Mouse (Mus musculus) activated CD4-positive, CD25-positive, alpha-beta regulatory T cell, adult 4 months (primary cell): Measurements from ENCODE around the gene P3h2. TPM values are rescaled to one million over a fixed set of nuclear protein-coding genes. Genes with fewer than 3 reads are reported as not detected.

Experiments used
- ATAC-seq: one replicate; pipeline ENCODE4 v1.8.0; 2017
- polyA plus RNA-seq, 2 experiments: library from polyadenylated mRNA; unstranded; fragments of 100-300 nt; shearing (Covaris generic); gene quantifications; one replicate each; pipeline ENCODE4 v1.2.1; 2017

P3h2 gene
- polyA plus RNA-seq, result 1 to 10 TPM in 1 of 2 experiments, not detected in 1; 1.6 TPM

DNA sequence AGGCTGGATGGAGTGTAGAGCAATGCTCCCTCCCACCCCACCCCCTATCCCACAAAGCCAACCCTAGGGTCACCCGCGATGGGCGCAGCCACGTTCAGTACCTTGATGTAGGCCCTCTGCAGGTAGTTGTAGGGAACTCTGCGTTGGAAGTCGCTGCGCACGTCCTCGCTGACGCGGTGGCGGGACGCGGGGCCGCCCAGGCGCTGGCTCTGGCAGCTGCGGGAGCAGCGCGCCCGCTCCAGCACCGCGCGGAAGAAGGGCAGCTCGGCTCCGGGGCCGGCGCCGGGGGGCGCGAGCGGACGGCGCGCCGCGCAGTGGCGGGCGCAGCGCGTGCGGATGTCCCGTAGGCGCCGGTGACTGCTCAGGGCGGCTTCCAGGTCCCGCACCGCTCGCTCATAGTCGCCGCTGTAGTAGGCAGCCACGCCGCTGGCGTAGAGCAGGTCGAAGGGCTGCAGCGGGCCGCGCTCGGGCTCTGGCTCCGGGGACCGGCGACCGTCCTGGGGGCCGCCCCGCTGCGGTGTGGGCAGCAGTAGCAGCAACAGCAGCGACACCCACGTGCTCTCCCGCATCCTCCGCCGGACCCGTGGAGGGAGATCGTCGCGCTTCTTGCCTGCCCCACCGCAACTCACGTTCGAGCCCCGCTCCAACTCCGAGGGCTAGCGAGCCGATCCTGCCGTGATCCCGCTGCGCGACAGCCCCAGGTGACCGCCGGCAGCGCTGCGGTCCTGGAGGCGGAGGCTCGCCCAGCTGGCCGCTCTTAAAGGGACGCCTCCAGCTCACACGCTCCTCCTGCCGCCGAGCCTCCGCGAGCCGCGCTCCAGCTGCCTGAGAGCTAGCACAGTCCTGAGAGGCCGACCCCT, at the start of gene P3h2:
Gene P3h2, minus strand, starts transcription at position 670 of the 860 bp plus-strand sequence.
- ATAC-seq, result no peak

DNA sequence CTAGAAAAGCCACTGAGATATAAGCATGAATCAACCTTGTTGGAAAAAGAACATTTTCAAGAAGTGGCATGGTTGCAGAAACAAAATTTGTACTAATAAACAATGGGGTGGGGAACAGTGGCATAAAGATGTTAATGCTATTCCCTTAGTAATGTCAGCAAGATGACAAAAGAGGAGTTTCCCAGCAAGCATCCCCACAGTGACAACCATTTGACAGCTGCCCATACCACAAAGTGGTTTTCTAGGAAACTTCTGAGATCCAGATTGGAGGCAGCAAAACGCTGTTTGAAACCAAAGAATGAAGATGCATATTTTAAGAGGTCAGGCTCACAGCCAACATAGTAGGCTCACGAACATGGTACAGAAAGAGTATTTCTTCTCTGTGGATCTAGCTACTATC, 46.7 kb upstream of the P3h2 start:
- no peak for ATAC-seq

DNA sequence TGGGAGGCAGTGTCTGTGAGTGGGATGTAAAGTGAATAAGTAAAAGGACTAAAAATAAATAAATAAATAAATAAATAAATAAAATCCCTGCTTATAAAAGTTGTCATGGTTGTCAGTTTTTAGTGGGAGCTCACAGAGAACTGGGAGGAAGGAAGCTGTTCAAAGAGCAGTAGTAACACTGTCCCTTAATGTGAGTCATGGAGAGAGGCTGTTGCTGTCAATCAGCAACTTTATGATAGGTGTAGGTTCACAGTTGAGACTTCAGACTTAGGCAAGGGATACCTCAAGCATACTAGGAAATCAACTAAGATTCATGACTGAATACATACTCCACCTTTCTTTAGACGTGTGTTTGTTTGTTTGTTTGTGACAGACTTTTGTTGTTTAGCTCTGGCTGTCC, 45.4 kb upstream of the P3h2 start:
- ATAC-seq, result no peak

DNA sequence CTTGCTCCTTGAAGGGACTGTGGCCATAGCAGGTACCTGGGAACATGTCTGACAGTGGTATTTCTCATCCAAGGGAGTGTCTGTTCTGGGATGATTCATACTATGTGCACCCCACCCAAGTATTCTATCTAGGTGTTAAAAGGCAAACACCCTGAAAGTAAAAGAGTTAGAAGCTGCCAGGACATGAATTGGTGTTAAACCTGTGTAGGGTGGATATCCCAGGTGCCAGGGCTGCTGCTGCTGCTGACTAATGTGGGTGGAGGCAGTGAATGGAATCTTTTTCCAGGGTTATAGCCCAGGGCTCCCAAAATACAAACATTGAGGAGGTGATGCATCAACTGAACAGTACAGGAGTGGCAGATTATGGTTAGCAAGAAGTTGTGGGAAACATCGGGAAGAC, 41.3 kb upstream of the P3h2 start:
- no peak for ATAC-seq

DNA sequence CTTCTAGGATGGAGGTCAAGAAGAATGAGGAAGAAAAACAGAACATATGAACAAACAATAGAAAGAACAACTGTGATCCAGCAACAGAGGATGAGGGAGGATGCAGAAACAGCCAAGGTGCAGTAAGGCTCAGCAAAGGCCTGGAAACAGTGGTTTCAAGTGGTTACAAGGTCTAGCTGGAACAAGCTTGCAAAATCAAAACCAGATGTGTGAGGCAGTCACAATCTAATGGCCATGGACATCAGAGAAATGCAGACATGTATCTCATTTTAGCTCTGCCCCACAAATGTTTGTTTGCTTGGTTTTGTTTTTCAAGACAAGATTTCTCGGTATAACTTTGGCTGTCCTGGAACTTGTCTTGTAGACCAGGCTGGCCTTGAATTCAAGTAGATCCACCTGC, 25.5 kb upstream of the P3h2 start:
- ATAC-seq, result no peak

DNA sequence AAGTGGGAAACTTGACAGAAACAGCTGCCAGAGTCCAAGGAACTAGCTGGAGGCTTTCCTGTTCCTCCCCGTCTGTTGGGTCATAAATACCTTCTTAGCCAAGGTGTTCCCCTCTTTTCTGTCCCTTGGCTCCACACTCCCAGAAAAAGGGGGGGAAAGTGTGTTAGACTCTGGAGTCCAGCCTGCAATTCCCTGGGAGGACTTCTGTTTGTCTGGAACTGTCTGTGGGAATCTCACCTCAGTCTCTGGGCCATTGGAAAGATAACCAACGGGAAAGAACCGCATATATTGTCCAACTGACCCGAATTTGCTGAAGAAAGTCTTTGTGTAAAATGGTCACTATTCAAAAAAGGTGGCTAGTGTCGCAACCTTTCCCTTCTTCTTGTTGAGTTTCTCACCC, 1.0 kb upstream of the P3h2 start:
- ATAC-seq, result no peak

DNA sequence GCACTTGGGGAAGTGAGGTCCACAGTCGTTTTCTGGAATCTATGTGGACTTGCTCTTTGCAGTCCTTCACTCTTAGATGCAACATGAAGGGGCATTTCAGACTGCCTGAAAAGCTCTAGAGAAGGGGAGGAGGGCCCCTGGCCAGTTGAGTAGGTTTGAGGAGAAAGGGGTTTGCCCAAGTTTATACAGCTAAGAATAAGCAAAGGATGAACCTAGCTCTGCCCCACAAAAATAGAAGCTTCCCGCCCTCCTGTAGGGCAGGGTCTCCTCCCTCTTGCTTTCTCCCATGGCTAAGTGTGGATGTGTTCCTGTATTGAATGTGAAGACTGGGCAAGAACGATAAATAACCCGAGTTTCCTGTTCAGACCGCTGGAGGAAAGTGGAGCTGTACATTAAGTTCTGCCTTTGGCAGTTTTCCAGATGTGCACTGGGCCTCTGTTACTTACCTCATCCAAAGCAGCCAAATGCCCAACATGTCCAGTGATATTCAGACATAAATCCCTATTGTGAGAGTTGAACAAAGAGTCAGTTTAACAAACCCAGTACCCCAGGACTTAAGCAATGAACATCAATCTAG, 545 bp upstream of the P3h2 start:
- ATAC-seq, result no peak

DNA sequence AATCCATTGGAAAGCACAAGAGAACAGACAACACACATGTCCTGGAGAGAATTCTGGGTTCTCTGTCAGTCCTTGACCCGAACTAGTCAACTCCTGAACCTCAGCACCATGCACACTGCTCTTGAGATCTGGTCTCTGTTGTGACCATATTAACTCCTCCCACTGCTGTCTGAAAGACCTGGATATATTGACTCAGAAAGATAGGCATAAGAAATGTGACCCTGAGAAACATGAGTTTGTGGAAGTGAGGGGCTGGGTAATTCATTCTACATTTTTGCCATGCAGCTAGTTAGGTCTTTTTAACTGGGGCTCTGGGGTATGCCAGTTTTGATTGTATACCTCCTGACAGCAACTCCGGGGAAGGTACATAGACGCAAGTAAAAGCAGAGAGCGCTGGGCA, 1.3 kb downstream of the P3h2 start:
- no peak for ATAC-seq

DNA sequence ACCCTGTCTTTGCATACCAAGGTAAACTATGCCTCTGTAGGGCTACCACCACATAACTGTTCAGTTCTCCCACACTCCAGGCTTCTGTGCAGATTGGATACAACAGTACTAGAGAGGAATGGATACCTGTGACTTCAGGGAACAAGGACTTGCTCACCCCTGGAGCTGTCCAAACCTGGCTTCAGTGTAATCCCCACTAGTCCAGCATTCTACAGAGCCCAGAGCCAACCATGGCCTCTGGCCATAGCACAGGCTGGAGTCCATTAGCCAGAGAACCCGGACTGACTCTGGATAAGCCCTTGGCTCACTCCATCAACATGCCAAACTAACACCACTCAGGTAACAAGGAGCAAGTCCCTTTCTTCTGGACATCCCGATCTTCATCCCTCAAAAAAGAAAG, 2.7 kb downstream of the P3h2 start:
- no peak for ATAC-seq

DNA sequence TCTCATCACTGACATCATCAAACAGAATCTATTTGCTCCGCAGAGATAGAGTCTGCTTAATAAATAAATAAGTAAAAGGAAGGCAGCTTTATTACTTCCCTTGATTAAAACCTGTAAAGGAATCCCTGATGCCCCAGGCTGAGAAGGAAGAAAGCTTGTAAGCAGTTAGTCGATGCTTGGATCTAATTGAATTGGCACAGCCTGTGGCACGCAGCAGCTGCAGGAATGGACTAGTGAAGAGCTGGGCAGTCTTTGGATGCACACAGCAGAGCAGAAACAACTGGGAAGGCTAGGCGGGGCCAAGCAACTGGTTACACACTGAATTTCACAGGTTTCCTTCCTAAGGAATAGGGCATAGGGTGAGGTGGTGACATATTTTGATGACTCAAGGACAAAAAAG, 5.4 kb downstream of the P3h2 start:
- ATAC-seq, result no peak

DNA sequence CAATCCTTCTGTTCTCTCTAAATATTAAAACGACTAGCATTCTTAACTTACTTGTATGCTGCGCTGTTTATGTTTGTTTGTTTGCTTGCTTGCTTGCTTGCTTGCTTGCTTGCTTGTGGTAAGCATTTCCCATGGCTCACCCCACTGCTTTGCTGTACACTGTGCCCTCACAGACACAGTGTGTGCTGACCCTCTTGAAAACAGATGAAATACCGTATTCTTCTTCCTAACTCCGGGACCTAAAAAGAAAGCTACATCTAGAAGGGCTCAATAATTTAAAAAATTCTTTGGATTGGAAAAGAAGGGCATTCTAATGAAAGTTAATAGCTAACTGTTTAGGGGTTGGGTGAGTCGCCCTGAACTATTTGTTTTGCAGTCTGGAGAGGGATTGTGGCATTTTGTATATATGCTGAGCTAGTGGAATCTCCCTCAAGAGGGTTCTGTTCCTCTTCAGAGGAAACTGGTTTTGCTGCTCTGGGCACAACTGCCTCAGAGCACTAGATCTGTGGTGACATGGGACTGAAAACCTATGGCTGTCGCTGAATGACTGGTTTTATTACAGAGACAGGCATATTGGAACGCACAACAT, 9.8 kb downstream of the P3h2 start:
- no peak for ATAC-seq

DNA sequence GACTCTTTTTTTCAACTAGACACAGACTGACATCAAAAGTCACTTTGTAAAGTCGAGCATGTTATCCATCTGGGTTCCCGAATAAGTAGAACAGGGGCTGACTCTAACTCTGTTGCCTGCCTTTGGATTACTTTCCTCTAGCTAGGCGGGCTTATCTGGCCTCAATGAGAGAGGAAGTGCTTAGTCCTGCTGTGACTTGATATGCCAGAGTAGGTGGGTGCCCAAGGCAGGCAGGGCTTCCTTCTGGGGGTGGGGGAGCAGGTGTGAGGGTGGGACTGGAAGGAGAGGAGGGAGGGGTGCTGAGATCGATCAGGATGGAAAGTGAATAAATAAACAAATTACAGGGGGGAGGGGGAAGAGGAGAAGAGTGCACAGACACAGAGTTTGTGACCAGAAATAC, 11.7 kb downstream of the P3h2 start:
- ATAC-seq, result no peak

DNA sequence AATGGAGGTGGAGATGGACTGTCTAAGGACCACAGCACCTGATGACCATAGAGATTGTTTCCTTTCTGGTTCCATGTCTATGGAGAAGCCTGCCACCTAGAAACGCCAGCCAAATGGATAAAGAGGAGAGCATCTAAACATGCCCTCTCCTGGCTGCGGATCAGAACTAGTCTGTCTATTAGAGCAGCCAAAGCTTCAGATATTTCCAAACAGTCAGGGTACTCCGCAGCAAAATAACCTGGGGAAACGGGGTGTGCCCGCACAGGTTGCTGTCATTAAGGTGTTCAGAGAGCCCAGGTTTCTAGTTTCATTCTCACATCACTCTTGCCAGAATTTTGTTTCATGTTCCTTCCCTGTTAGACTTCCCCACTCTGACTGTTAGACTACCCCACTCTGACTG, 16.6 kb downstream of the P3h2 start:
- no peak for ATAC-seq

DNA sequence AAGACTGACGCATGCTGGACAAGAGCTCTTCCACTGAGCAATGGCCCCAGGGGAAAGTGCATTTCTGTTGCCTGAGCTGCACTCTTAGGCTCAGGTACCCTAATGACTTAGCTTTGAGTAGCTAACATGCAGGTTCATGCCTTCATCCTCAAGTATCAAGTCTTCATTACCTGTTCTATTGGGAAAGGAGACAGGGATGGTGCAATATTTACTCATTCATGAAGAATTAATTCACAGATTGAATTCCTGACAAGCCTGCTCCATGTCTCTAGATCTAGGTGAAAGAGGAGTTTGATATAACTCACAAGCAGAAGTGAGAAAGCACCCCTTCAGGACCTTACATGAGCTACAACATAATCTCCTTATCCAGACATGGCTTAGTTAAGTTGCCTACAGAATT, 17.3 kb downstream of the P3h2 start:
- ATAC-seq, result no peak

DNA sequence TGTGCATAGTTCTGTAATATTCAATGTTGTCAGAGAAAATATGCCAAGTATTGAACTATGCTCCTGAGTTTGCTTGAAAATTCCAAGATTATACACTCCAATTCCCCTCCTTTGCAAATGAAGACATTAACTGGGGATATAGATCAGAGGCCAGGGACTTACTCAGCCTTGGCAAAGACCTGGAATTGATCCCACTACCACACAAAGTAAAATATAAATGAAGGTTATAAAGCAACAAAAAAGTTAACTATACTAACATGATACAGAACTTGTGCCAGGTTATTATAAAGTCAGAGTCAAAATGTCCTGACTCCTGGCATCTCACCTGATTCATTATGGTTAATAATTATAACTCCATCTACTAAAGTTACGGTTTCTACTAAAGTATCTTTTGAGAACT, 18.6 kb downstream of the P3h2 start:
- ATAC-seq, result no peak

DNA sequence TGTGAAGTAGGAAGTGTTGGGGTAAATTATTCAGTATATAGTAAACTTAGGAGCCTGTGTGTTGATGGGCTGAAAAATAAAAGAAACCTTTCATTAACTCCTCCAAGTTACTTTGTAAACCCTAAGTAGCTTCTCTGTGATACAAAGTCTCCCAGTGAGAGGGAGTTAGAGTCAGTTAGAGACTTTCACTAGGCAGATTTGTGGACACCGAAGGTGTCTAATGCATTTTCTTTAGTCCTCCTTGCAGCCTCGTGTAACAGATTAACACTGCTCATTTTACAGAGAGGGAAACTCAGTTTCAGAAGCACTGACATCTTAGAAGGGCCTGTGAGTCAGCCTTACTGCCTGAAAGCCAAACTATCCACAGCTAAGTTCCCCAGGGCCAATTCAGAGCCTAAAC, 20.4 kb downstream of the P3h2 start:
- ATAC-seq, result no peak

DNA sequence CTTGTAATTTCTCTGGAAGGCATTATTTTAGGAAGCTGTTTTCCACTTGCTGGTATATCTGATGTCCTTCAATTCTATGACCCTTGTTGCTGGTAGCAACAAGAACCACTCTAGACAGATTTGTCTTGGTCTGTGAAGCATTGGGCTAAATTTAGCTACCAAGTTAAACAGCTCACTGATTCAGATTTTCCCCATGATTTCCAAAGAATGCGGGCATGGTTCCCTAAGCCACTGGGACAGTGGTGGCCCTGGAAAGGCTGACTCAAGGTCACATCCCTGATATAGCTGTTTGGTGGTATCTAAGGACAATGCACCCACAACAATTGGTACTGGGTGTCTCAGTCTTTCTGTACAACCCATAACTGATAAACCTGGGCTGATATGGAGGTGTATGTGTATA, 22.8 kb downstream of the P3h2 start:
- ATAC-seq, result no peak

DNA sequence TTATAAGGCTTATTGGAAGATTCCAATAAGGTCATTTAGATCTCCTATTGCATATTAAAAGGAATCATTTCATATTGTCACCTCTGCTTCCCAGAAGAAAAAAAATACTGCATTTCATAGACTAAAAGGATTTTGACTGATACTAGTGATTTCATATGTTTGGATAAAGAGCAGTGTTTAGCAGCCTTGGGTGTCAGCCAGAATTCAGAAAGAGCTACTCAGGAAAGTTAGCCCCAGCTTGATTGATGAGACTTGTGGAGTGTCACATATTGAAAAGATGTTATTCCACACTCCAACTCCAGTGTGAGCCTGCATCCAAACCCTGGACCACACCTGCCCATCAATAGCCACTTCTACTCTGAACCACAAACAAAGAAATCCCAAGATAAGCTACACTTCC, 23.2 kb downstream of the P3h2 start:
- no peak for ATAC-seq

DNA sequence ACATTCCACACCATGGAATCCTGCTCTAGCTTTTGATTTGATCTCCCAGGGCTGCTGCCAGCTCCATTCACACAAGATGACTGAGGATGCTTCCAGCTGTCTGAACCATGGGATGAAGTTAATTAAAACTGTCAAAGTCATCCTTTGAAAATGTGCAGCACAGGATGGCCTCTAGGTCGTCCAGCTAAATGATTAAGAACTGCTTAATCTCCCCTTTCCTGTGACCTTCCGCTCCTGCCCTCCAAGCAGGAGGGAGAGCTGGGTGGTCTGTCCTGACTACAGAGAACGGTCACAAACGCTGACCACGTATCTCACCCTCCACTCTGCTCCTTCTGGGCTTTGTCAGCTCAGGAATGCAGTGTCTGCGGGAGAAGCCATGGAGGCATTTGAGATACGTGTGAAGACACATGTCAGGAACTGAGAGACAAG, 26.6 kb downstream of the P3h2 start:
- no peak for ATAC-seq

DNA sequence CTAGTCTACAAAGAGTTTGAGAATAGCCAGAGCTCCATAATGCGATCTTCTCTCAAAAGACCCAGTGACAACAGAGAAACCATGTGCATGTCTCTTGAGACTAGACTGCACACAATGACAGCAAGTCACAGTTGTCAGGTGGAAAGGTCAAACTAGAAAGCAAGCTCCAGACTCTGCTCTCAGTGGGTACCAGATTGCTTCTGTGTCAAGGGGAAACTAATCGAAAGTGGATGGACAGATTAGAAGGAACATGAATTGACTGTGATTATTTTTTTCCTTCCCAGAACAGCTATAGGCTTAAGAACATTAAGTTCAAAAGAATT, 27.5 kb downstream of the P3h2 start:
- no peak for ATAC-seq

DNA sequence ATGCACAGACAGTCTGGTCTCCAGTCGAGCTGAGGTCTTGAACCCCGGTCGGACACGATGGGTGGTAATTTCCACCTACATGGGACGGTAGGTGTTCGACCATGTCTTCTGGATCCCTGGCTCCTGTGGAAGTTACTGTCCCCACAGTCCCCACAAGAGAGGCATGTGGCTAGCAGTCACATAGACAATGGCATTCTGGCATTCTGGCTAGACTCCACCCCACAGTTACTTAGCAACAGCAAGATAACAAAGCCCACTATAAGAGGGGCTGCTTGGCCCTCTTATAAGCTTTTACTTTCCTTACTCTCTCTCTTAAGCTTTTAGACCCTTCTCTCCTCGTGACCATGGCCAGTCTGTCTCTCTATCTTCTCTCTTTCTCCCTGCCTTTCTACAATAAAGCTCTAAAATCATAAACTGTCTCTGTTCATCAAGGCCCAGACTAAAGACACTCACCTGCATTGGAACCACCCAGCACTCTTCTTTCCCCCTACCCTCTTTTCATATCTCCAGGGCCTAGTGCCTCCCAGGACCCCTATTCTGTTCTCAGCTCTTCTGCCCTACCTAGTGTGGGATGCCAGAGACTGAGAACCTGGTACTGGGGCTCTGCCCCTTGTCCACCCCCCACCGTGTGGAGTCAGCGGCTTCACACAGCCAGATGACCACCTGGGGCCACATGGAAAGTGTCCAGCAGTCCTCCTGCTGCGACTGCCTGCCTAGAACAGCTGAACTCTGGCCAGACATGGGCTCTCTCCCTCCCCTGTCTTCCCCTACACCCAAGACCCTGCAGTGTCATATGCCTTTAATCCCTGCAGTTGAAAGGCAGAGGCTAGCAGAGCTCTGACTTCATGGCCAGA, 28.1 kb downstream of the P3h2 start:
- ATAC-seq, result no peak

DNA sequence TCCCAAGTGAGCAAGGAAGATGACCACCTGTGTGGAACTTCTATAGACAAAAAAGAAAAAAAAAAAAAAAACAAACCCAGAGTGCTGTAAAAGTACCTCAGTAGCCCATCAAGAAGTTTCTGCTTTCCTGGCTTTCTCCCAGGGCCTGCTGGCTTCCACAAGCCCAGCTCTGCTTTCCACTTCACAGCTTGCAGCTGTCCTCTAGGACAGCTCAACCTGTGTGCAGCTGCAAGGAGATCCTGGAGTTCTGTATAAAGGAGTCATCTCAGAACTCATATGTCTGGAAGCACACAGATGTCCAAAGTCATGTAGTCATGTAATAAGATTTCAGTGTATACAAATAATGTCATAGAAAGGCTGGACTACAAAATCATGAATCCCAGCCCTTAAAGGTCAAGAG, 30.5 kb downstream of the P3h2 start:
- ATAC-seq, result no peak

DNA sequence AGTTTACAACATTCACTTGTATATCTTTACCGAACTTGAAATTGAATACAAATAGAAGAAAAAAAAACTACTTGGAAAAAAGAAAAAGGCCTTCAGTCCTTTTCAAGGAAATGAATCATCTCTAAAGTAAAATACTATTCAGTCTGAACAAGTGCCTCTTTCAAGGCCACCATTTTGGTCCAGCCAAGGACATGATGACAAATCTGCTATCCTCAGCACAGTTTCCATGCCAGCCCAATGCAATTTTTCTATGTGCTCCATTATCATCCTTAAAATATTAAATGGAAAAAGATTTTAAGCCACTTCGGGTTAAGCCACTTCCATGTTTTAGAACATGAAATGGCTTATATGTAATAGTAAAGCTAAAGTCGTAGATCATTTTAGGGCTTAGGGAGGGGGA, 35.2 kb downstream of the P3h2 start:
- no peak for ATAC-seq
